Mouse (Mus musculus) mature B cell (primary cell): ENCODE data around the gene Tent5d.

Experiments
- in situ Hi-C: fragments of 300-500 bp; cut with MboI; formaldehyde crosslinking; loops from 2 replicates; pipeline ENCODE4 v1.14.3; 2019

The Tent5d gene

GRCm38 (mm10) chrX:107792290-107792689 lies at the start of gene Tent5d:
Gene Tent5d (plus strand): TSS chrX:107792590.
- in situ Hi-C loops = no loop called here

GRCm38 (mm10) chrX:107767896-107768295 lies 24.5 kb upstream of the Tent5d start:
- in situ Hi-C loops = no loop called here

DNA sequence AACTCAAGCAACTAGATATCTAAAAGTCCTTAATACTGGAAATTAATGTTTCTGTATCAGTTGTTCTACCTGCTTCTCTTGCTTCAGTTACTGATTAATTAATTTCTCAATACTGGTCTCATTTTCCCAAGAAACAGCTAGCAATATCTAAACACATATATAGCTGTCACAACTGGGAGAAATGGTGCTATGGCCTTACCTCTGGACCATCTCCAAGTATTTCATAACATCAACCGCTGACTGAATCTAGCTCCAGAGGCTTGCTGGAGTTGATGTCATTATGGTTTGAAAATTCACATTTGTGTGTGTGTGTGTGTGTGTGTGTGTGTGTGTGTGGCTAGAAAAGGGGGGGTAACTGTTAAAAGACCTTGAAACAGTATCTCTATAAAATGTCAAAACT lies 2.3 kb upstream of the Tent5d start:
- in situ Hi-C loops = no loop called here

DNA sequence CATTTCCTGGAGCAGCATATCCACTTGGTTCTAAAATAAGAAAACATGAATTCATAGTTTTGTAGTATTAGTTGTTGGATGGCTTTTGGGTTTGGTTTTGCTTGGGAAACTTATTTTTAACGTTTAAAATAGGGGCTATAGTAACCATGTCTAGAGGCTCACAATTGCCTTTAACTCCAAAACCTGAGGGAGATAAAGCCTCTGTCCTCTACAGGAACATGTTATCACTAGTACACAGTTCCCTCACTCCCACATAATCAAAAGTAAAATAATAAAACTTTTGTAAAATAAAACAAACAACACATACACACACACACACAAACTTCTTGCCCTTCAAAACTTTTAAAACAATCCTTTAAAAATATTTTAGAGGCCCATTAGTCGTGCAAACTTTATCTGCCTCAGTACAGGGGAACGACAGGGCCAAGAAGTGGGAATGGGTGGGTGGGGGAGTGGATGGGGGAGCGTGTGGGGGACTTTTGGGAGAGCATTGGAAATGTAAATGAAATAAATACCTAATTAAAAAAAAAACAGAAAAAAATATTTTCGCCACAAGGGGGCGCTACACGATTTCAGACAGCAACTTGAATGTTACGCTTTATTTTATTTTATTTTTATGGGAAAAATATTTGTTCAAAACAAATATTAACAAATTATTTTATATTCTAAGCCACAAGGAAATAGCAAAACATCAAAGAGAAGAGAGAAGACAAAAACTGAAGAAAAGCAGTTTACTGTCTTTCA lies 1.5 kb upstream of the Tent5d start:
- in situ Hi-C loops = no loop called here

DNA sequence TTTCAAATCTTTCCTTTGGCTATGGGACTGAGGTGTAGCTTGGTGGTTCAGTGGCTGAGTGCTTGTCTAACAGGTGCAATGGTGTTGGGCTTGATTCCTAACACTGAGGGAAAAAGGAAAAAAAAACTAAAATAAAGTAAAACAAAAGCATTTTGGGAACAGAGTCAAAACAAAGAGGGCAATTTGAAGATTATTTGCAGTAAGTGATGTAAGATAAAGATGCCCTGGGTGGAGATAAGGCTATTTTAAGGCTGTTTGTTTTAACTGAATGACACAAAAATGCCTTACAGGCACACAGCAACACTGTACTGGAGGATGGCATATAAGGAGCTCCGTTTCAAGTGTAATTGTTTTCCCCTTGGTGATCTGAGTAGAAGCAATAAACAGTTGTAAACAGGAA lies 3.4 kb downstream of the Tent5d start:
- in situ Hi-C loops = no loop called here

DNA sequence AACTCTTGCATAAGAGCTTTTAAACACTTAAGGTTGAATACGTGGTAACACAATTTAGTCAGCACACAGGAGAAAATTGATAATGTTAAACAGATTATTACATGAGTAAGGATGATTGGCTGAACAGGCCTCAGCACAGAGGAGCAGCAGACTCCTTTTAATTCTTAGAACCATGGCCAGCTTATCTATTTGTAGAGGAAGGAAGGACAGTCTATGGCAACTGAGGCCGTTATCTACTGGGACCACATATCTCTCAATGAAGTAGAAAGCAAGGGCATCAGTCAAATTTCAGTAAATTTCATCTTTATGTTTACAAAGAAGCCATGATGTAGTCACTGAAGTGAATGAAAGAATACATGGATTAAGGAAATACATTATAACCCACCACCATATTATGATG lies 4.5 kb downstream of the Tent5d start:
- in situ Hi-C loops = no loop called here

- in situ Hi-C loops = no loop called here
Measured at GRCm38 (mm10) chrX:107812120-107812519, 19.7 kb downstream of the Tent5d start.

GRCm38 (mm10) chrX:107815502-107816217 lies 23.3 kb downstream of the Tent5d start:
- in situ Hi-C loops = no loop called here

- in situ Hi-C loops = no loop called here
Measured at GRCm38 (mm10) chrX:107816218-107816554, 23.8 kb downstream of the Tent5d start, which contains the start of gene 2610002M06Rik. Gene 2610002M06Rik (minus strand): TSS chrX:107816334.

DNA sequence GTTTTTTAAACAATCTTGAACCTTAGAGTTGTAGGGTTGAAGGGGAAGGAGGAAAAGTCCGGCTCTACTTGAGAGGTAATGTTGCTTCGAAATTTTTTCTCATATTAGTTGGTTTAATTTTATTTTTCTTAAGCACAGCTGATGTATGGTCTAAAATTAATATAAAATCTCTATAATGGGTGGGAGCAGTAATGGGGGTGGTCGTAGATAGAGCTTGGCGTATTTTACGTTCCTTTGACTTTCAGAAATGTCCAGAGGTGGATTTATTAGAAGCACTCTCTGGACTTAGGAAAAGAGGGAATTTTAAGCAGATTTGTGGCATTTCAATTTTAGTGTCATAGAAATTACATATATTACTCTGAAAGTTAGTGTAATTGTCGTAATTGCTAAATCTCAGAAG lies 24.3 kb downstream of the Tent5d start:
- in situ Hi-C loops = no loop called here

DNA sequence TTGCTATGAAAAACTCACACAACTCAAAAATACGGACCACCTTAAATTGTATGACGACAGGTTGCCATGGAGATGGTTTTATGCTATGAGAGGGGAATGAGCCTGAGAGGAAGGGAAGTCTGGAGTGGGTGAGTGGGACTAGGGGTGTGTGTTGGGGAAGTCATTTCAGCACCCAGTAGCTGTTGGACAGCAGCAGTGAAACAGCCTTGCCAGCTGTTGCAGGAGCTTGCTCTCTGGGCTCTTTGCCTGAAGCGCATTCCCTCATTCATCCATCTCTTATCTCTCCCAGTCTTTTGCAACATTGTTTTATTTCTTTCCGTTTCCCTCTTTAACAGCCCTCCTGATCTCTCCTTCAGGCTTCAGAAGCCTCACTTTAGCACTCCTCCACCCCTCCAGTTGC lies 65.8 kb downstream of the Tent5d start:
- in situ Hi-C loops = no loop called here
